Mouse (Mus musculus) myocyte (in vitro differentiated cells): ENCODE measurements around the gene Arhgef17. TPM values are rescaled to one million over a fixed set of nuclear protein-coding genes. Genes with fewer than 3 reads are reported as not detected.

Experiments used
- H3K27me3 ChIP-seq: one replicate; pipeline ENCODE4 v1.6.1; 2011; ENCODE audit not compliant: control insufficient read depth, insufficient read depth, insufficient read length
- H3K36me3 ChIP-seq: one replicate; pipeline ENCODE4 v1.6.1; 2011; ENCODE audit not compliant: control insufficient read depth, insufficient read depth
- H3K4me2 ChIP-seq: one replicate; pipeline ENCODE4 v1.6.1; 2011; ENCODE audit warnings: low read depth, control low read depth
- H3K4me3 ChIP-seq: one replicate; pipeline ENCODE4 v1.5.1; 2011; ENCODE audit warnings: mild to moderate bottlenecking, control low read depth, moderate library complexity
- H3K79me2 ChIP-seq: one replicate; pipeline ENCODE4 v1.6.1; 2011; ENCODE audit not compliant: control insufficient read depth, insufficient read depth
- H3ac ChIP-seq: one replicate; pipeline ENCODE4 v1.6.1; 2011; ENCODE audit not compliant: control insufficient read depth, insufficient read length
- CEBPB ChIP-seq: IDR thresholded peaks from 2 replicates; pipeline ENCODE4 v1.6.1; 2011; ENCODE audit warnings: mild to moderate bottlenecking, moderate library complexity; ENCODE audit not compliant: poor library complexity, insufficient read depth, severe bottlenecking
- E2F4 ChIP-seq: IDR thresholded peaks from one replicate; pipeline ENCODE4 v1.6.1; 2011; ENCODE audit warnings: mild to moderate bottlenecking, control low read depth, moderate library complexity; ENCODE audit not compliant: insufficient read depth
- MAX ChIP-seq: IDR thresholded peaks from one replicate; pipeline ENCODE4 v1.6.1; 2011; ENCODE audit warnings: low read depth, mild to moderate bottlenecking, control low read depth
- MYOD1 ChIP-seq, 3 experiments: IDR thresholded peaks; one replicate each; pipeline ENCODE4 v1.6.1; 2011; ENCODE audit warnings: control low read depth in 2 of 3, low read depth in 2 of 3, mild to moderate bottlenecking in 2 of 3, moderate library complexity in 1 of 3; ENCODE audit not compliant: insufficient read length in 2 of 3, control insufficient read depth in 1 of 3
- MYOG ChIP-seq, 3 experiments: IDR thresholded peaks; one replicate each; pipeline ENCODE4 v1.6.1; 2011; ENCODE audit warnings: control low read depth in 2 of 3, low read depth in 2 of 3, mild to moderate bottlenecking in 2 of 3; ENCODE audit not compliant: insufficient read length in 2 of 3, control insufficient read depth in 1 of 3, insufficient read depth in 1 of 3
- POLR2A ChIP-seq: IDR thresholded peaks from one replicate; pipeline ENCODE4 v1.6.1; 2011; ENCODE audit warnings: low read depth, mild to moderate bottlenecking, control low read depth, moderate library complexity; ENCODE audit not compliant: insufficient read length
- POLR2AphosphoS2 ChIP-seq: IDR thresholded peaks from one replicate; pipeline ENCODE4 v1.6.1; 2011; ENCODE audit warnings: low read depth, control low read depth; ENCODE audit not compliant: insufficient read length
- REST ChIP-seq: IDR thresholded peaks from one replicate; pipeline ENCODE4 v1.6.1; 2011; ENCODE audit warnings: mild to moderate bottlenecking, control low read depth, moderate library complexity; ENCODE audit not compliant: insufficient read depth, insufficient read length
- SRF ChIP-seq: IDR thresholded peaks from one replicate; pipeline ENCODE4 v1.6.1; 2011; ENCODE audit warnings: low read depth; ENCODE audit not compliant: control insufficient read depth, insufficient read length
- TCF12 ChIP-seq: IDR thresholded peaks from one replicate; pipeline ENCODE4 v1.6.1; 2011; ENCODE audit warnings: mild to moderate bottlenecking, control low read depth; ENCODE audit not compliant: poor library complexity, insufficient read depth, severe bottlenecking
- TCF3 ChIP-seq: IDR thresholded peaks from one replicate; pipeline ENCODE4 v1.6.1; 2011; ENCODE audit warnings: low read depth, control low read depth; ENCODE audit not compliant: insufficient read length
- USF1 ChIP-seq: IDR thresholded peaks from one replicate; pipeline ENCODE4 v1.6.1; 2011; ENCODE audit warnings: low read depth, mild to moderate bottlenecking, control low read depth, moderate library complexity
- polyA plus RNA-seq: library from polyadenylated mRNA; unstranded; fragments of >200 nt; fragmentation: generic; extraction: Trizol; gene quantifications from one replicate; pipeline ENCODE4 v1.2.1, GENCODE M21; 2012; ENCODE audit warnings: missing spikeins

Gene Arhgef17
- polyA plus RNA-seq, 1 experiment: 24.7 TPM

- Histone ChIP-seq H3K4me3 (no peak overlapping the region), H3K36me3 (peaks cover 11% of the 10 kb centered on the region), H3K4me2 (no peak overlapping the region), H3K27me3 (no peaks in the 10 kb centered on the region), H3K79me2 (no peaks in the 10 kb centered on the region), H3ac (no peak overlapping the region)
- no peak for TF ChIP-seq TCF3
- TF ChIP-seq POLR2A: no peak
- TF ChIP-seq MYOD1 (IDR thresholded peaks at IDR 0.05; ENCODE audit: control insufficient read depth in 1 of 3, insufficient read length in 2 of 3, low read depth in 2 of 3): no peak
- TF ChIP-seq SRF: no peak
- TF ChIP-seq POLR2AphosphoS2: peak; percentile 54
- no peak for TF ChIP-seq USF1
- no peak for TF ChIP-seq E2F4
- TF ChIP-seq MYOG (IDR thresholded peaks at IDR 0.05; ENCODE audit: control insufficient read depth in 1 of 3, insufficient read depth in 1 of 3, insufficient read length in 2 of 3, low read depth in 2 of 3): no peak
Observed at GRCm38 (mm10) chr7:100869877-100870629, 61.9 kb downstream of the Arhgef17 start.

- Histone ChIP-seq H3K79me2 (no peaks in the 10 kb centered on the region), H3ac (no peak overlapping the region), H3K27me3 (no peaks in the 10 kb centered on the region), H3K36me3 (peaks cover 5% of the 10 kb centered on the region), H3K4me2 (no peak overlapping the region), H3K4me3 (no peak overlapping the region)
- TF ChIP-seq POLR2AphosphoS2 (peak; percentile 26), POLR2A (no peak)
Observed at GRCm38 (mm10) chr7:100868551-100868950, 63.4 kb downstream of the Arhgef17 start.

- H3K27me3 ChIP-seq: no peaks in the 10 kb centered on the region
- no peak overlapping the region for H3K4me2 ChIP-seq
- H3ac ChIP-seq: no peak overlapping the region
- no peaks in the 10 kb centered on the region for H3K36me3 ChIP-seq
- no peak overlapping the region for H3K4me3 ChIP-seq
- TF ChIP-seq MYOG (IDR thresholded peaks at IDR 0.05; ENCODE audit: control insufficient read depth in 1 of 3, insufficient read depth in 1 of 3, insufficient read length in 2 of 3, low read depth in 2 of 3) (no peak), USF1 (no peak), CEBPB (no peak), TCF3 (no peak), TCF12 (no peak), POLR2AphosphoS2 (no peak), SRF (no peak), MYOD1 (IDR thresholded peaks at IDR 0.05; ENCODE audit: control insufficient read depth in 1 of 3, insufficient read length in 2 of 3, low read depth in 2 of 3) (no peak), POLR2A (no peak), REST (no peak), MAX (no peak)
- no peaks in the 10 kb centered on the region for H3K79me2 ChIP-seq
Observed at GRCm38 (mm10) chr7:100867561-100867960, 64.3 kb downstream of the Arhgef17 start.

GRCm38 (mm10) chr7:100866675-100867074, 65.2 kb downstream of the Arhgef17 start:
- Histone ChIP-seq H3ac (no peak overlapping the region), H3K4me2 (no peak overlapping the region), H3K4me3 (no peak overlapping the region), H3K36me3 (no peaks in the 10 kb centered on the region), H3K27me3 (no peaks in the 10 kb centered on the region), H3K79me2 (no peaks in the 10 kb centered on the region)
- TF ChIP-seq POLR2A: no peak
- TF ChIP-seq TCF12: no peak
- no peak for TF ChIP-seq MYOD1 (IDR thresholded peaks at IDR 0.05; ENCODE audit: control insufficient read depth in 1 of 3, insufficient read length in 2 of 3, low read depth in 2 of 3)
- no peak for TF ChIP-seq USF1
- no peak for TF ChIP-seq E2F4
- no peak for TF ChIP-seq REST
- no peak for TF ChIP-seq POLR2AphosphoS2
- no peak for TF ChIP-seq TCF3
- TF ChIP-seq SRF: no peak
- TF ChIP-seq CEBPB: no peak
- TF ChIP-seq MAX: no peak
- no peak for TF ChIP-seq MYOG (IDR thresholded peaks at IDR 0.05; ENCODE audit: control insufficient read depth in 1 of 3, insufficient read depth in 1 of 3, insufficient read length in 2 of 3, low read depth in 2 of 3)

- Histone ChIP-seq H3ac (peak within 1 kb of the TSS; percentile 68), H3K79me2 (no peaks in the 10 kb centered on the region), H3K36me3 (no peaks in the 10 kb centered on the region), H3K4me3 (peak within 1 kb of the TSS; percentile 32), H3K27me3 (no peaks in the 10 kb centered on the region), H3K4me2 (peak within 1 kb of the TSS; percentile 75)
- TF ChIP-seq MYOD1 (IDR thresholded peaks at IDR 0.05; ENCODE audit: control insufficient read depth in 1 of 3, insufficient read length in 2 of 3, low read depth in 2 of 3) (no peak), E2F4 (peak; percentile 53), POLR2A (peak; percentile 86), CEBPB (no peak)
Observed at GRCm38 (mm10) chr7:100862828-100863638, 68.9 kb downstream of the Arhgef17 start, which contains the start of gene Relt. Gene Relt (minus strand): TSS chr7:100863446.
